Mouse (Mus musculus): ENCODE measurements around the gene Iqgap2. TPM values are rescaled to one million over a fixed set of nuclear protein-coding genes. Genes with fewer than 3 reads are reported as not detected.

The Iqgap2 gene
- polyA plus RNA-seq, 1 experiment: 18.5 TPM

DNA sequence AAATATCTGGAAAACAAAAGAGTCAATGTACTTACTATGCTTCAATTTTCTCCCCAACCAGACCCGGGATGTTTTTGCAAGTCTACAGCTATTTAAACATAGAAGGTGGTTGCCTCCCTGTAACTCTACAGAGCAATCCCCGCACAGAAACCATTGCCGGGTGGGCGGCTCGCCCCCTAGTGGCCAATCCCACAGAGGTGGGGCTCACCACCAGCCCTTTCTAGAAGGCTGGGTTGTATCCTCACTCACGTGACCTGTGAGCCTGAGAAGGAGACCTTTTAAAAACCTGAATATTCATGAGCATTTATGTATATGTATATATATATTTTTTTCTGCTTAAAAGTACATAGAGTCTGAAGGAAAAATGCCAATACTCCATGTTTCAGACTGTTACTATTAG is 145.2 kb downstream of the Iqgap2 start:
- Histone ChIP-seq H3K36me3 (ENCODE audit: control insufficient read depth, insufficient read depth, low read length, poor library complexity, severe bottlenecking) (no peaks in the 10 kb centered on the region), H3K9me3 (replicated peaks; ENCODE audit: control insufficient read depth, insufficient read depth, low read length, poor library complexity, severe bottlenecking) (no peaks in the 10 kb centered on the region), H3K4me3 (ENCODE audit: low read depth, low read length) (no peak overlapping the region), H3K27me3 (ENCODE audit: control insufficient read depth, insufficient read depth, low read length, poor library complexity, severe bottlenecking) (no peaks in the 10 kb centered on the region), H3K4me1 (ENCODE audit: control insufficient read depth, insufficient read depth, low read length) (no peaks in the 10 kb centered on the region), H3K9ac (ENCODE audit: low read depth, poor library complexity, severe bottlenecking) (no peak overlapping the region), H3K27ac (ENCODE audit: insufficient read depth, low read length) (no peak overlapping the region)
- TF ChIP-seq CTCF (IDR thresholded peaks at IDR 0.05; ENCODE audit: low read depth, low read length) (peak; percentile 77), EP300 (IDR thresholded peaks at IDR 0.05; ENCODE audit: insufficient read depth, low read depth, low read length) (no peak)

- no peak overlapping the region for H3K27ac ChIP-seq (ENCODE audit: insufficient read depth, low read length)
- H3K4me3 ChIP-seq (ENCODE audit: low read depth, low read length): no peak overlapping the region
- no peaks in the 10 kb centered on the region for H3K9me3 ChIP-seq (replicated peaks; ENCODE audit: control insufficient read depth, insufficient read depth, low read length, poor library complexity, severe bottlenecking)
Observed at GRCm38 (mm10) chr13:95745451-95745850, 146.3 kb downstream of the Iqgap2 start.

GRCm38 (mm10) chr13:95742881-95743466 is 148.7 kb downstream of the Iqgap2 start:
- no peaks in the 10 kb centered on the region for H3K27me3 ChIP-seq (ENCODE audit: control insufficient read depth, insufficient read depth, low read length, poor library complexity, severe bottlenecking)
- H3K27ac ChIP-seq (ENCODE audit: insufficient read depth, low read length): no peak overlapping the region
- H3K4me3 ChIP-seq (ENCODE audit: low read depth, low read length): no peak overlapping the region
- TF ChIP-seq EP300 (IDR thresholded peaks at IDR 0.05; ENCODE audit: insufficient read depth, low read depth, low read length): no peak
- no peak for TF ChIP-seq POLR2A (IDR thresholded peaks at IDR 0.05; ENCODE audit: insufficient read depth, low read length)
- TF ChIP-seq CTCF (IDR thresholded peaks at IDR 0.05; ENCODE audit: low read depth, low read length): no peak
- no peaks in the 10 kb centered on the region for H3K9me3 ChIP-seq (replicated peaks; ENCODE audit: control insufficient read depth, insufficient read depth, low read length, poor library complexity, severe bottlenecking)
- H3K36me3 ChIP-seq (ENCODE audit: control insufficient read depth, insufficient read depth, low read length, poor library complexity, severe bottlenecking): no peaks in the 10 kb centered on the region
- H3K9ac ChIP-seq (ENCODE audit: low read depth, poor library complexity, severe bottlenecking): no peak overlapping the region
- no peaks in the 10 kb centered on the region for H3K4me1 ChIP-seq (ENCODE audit: control insufficient read depth, insufficient read depth, low read length)

More at GRCm38 (mm10) chr13:95745451-95745850, 146.3 kb downstream of the Iqgap2 start:
- Histone ChIP-seq H3K36me3 (ENCODE audit: control insufficient read depth, insufficient read depth, low read length, poor library complexity, severe bottlenecking) (no peaks in the 10 kb centered on the region), H3K27me3 (ENCODE audit: control insufficient read depth, insufficient read depth, low read length, poor library complexity, severe bottlenecking) (no peaks in the 10 kb centered on the region), H3K9ac (ENCODE audit: low read depth, poor library complexity, severe bottlenecking) (no peak overlapping the region), H3K4me1 (ENCODE audit: control insufficient read depth, insufficient read depth, low read length) (no peaks in the 10 kb centered on the region)
- TF ChIP-seq CTCF (IDR thresholded peaks at IDR 0.05; ENCODE audit: low read depth, low read length) (no peak), POLR2A (IDR thresholded peaks at IDR 0.05; ENCODE audit: insufficient read depth, low read length) (no peak), EP300 (IDR thresholded peaks at IDR 0.05; ENCODE audit: insufficient read depth, low read depth, low read length) (no peak)

- H3K9me3 ChIP-seq (replicated peaks; ENCODE audit: control insufficient read depth, insufficient read depth, low read length, poor library complexity, severe bottlenecking): no peaks in the 10 kb centered on the region
- no peak overlapping the region for H3K9ac ChIP-seq (ENCODE audit: low read depth, poor library complexity, severe bottlenecking)
- H3K36me3 ChIP-seq (ENCODE audit: control insufficient read depth, insufficient read depth, low read length, poor library complexity, severe bottlenecking): no peaks in the 10 kb centered on the region
- TF ChIP-seq POLR2A (IDR thresholded peaks at IDR 0.05; ENCODE audit: insufficient read depth, low read length) (no peak), CTCF (IDR thresholded peaks at IDR 0.05; ENCODE audit: low read depth, low read length) (no peak), EP300 (IDR thresholded peaks at IDR 0.05; ENCODE audit: insufficient read depth, low read depth, low read length) (no peak)
- H3K4me3 ChIP-seq (ENCODE audit: low read depth, low read length): no peak overlapping the region
- no peaks in the 10 kb centered on the region for H3K27me3 ChIP-seq (ENCODE audit: control insufficient read depth, insufficient read depth, low read length, poor library complexity, severe bottlenecking)
- no peaks in the 10 kb centered on the region for H3K4me1 ChIP-seq (ENCODE audit: control insufficient read depth, insufficient read depth, low read length)
- H3K27ac ChIP-seq (ENCODE audit: insufficient read depth, low read length): no peak overlapping the region
Observed at GRCm38 (mm10) chr13:95741813-95742689, 149.7 kb downstream of the Iqgap2 start.

- H3K9me3 ChIP-seq (replicated peaks; ENCODE audit: control insufficient read depth, insufficient read depth, low read length, poor library complexity, severe bottlenecking): no peaks in the 10 kb centered on the region
- H3K4me3 ChIP-seq (ENCODE audit: low read depth, low read length): no peak overlapping the region
- no peak for TF ChIP-seq CTCF (IDR thresholded peaks at IDR 0.05; ENCODE audit: low read depth, low read length)
- TF ChIP-seq POLR2A (IDR thresholded peaks at IDR 0.05; ENCODE audit: insufficient read depth, low read length): no peak
- no peak for TF ChIP-seq EP300 (IDR thresholded peaks at IDR 0.05; ENCODE audit: insufficient read depth, low read depth, low read length)
- H3K27me3 ChIP-seq (ENCODE audit: control insufficient read depth, insufficient read depth, low read length, poor library complexity, severe bottlenecking): no peaks in the 10 kb centered on the region
- H3K9ac ChIP-seq (ENCODE audit: low read depth, poor library complexity, severe bottlenecking): no peak overlapping the region
- no peaks in the 10 kb centered on the region for H3K36me3 ChIP-seq (ENCODE audit: control insufficient read depth, insufficient read depth, low read length, poor library complexity, severe bottlenecking)
- H3K27ac ChIP-seq (ENCODE audit: insufficient read depth, low read length): no peak overlapping the region
- H3K4me1 ChIP-seq (ENCODE audit: control insufficient read depth, insufficient read depth, low read length): no peaks in the 10 kb centered on the region
Observed at GRCm38 (mm10) chr13:95739651-95740050, 152.1 kb downstream of the Iqgap2 start.

GRCm38 (mm10) chr13:95730491-95730890 is 161.2 kb downstream of the Iqgap2 start:
- Histone ChIP-seq H3K9me3 (replicated peaks; ENCODE audit: control insufficient read depth, insufficient read depth, low read length, poor library complexity, severe bottlenecking) (no peaks in the 10 kb centered on the region), H3K9ac (ENCODE audit: low read depth, poor library complexity, severe bottlenecking) (no peak overlapping the region), H3K27me3 (ENCODE audit: control insufficient read depth, insufficient read depth, low read length, poor library complexity, severe bottlenecking) (no peaks in the 10 kb centered on the region), H3K4me3 (ENCODE audit: low read depth, low read length) (no peak overlapping the region), H3K36me3 (ENCODE audit: control insufficient read depth, insufficient read depth, low read length, poor library complexity, severe bottlenecking) (no peaks in the 10 kb centered on the region), H3K4me1 (ENCODE audit: control insufficient read depth, insufficient read depth, low read length) (no peaks in the 10 kb centered on the region), H3K27ac (ENCODE audit: insufficient read depth, low read length) (no peak overlapping the region)
- no peak for TF ChIP-seq EP300 (IDR thresholded peaks at IDR 0.05; ENCODE audit: insufficient read depth, low read depth, low read length)
